Mouse (Mus musculus) kidney, adult 8-10 months (tissue): ENCODE measurements at regions not wholly inside any gene's neighbourhood (a gene's known extent, or its start where the extent isn't known, plus 50 kb on each side); places are given as distances from the start of the nearest gene placed in this dataset.
A peak's percentile ranks its signal among the peaks of the same experiment; 100 is the strongest.

Experiments used
- DNase-seq, 2 experiments: peaks; one replicate each; pipeline ENCODE4 v3.0.0; 2022

DNA sequence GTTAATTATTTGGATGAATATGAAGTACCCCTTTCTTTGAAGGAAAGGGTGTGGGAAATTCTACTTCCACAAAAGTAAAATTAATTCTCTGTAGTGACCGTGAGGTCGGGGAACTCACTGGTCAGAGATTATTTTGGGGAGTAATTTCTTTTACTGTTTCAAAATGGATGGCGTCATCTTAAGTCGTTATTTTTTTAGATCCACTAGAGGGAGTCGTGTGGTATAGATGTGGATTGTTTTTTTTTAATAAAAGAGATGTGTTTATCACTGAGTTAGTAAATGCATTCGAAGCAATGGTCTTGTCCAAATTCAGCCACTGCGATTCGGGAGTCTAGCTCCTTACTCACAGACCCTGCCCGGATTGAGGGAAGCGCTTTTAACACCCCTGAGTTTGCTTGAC is 100.8 kb upstream of the Lsm14a start:
- DNase-seq = no peak

DNA sequence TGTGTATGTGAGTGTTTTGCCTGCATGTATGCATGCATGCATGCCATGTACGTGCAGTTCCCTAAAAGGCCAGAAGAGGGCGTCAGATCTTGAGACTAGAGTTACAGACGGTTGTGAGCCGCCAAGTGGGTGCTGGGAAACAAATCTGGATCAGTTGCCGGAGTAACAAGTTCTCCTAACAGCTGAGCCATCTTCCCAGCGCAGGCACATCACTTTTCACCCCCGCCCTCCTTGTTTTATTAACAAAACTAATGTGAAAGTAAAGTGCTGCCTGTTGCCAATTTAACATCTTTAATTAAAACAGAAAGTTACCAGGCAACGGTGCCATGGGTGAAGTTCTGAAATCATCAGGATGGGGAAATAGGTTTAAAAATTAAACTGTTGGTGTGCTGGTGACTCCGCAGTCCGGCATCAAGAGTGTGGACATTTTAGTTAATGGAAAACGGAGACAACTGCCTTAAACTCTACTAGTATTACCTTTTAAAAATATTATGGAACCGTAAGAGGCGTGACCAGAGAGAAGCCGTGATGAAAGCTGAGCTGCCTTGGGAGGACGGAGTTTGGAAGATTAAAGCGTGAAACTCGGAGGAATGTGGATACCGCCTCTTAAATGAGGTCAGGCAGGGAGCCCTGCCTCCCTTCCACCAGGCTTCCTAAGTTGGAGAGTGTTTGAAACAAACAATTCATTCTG is 91.9 kb upstream of the Lsm14a start:
- DNase-seq = peak; percentile 66 to 76

DNA sequence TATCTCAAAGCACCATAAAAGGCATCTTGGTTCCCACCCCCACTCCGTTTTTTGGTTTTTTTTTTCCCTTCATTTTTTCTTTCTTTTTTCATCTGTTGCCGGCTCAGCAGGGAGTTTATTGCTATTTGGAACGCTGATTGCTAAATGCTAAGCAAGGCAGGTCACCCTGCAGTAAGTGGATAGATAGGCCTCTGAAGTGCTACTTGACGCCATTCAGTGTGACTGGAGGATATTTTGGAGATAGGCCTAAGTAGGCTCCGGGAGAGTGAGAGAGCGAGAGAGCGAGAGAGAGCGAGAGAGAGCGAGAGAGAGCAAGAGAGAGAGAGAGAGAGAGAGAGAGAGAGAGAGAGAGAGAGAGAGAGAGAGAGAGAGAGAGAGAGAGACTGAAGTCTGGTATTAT is 90.3 kb upstream of the Lsm14a start:
- no peak for DNase-seq

DNA sequence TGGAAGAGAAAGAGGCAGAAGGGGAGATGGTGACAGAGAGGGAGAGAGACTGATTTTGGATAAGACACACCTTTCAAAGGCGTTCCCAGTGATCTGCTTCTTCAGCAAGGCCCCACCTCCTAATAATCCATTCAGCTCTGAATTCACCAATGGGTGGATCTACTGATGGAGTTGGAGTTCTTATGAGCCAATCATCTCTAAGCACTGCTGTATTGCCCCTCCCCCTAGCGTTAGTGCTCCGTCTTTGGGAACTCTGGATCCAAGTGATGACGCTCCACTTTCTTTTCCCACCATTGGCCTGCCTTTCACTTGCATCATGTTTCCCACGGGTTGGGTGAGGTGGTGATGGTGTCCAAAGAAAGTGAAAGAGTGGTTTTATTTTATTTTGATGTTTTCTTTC is 87.7 kb upstream of the Lsm14a start:
- DNase-seq = no peak

DNA sequence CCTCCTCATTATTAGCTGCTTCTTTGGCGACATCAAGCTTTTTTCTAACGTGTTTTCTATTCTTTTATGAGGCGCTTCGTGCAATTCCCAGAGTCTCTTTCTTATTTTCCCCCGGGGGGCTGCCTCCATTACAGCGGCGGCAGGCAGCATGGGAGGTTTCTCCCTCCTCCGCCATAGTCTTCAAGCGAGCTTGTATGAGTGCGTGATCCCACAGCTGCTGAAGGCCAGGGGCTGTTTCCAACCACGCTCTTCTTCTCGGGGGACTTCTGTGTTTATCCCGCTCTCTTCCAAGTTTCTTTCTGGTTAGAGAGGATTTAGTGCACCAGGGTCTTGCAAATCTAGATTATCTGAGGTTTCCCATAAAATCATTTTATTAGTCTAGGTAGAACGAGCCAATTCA is 77.9 kb upstream of the Lsm14a start:
- no peak for DNase-seq

DNA sequence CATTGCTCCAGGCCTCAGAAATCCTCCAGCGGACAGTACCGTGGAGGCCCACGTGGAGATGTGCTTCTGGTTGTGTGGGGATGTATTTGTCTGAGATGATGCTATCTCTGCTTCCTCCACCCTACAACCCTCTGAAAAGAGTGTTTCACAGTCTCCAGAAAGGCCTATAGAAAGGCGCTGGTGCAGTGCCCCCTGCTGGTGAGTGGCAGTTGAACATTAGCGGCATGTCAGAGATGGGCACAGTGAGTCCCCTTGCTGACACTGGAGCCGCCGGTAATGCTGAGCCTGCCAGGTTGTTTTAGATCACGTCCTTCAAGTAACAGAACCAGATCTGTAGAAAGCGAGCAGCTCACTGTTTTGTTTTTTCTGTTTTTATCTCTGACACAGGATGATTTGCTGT is 69.0 kb upstream of the Lsm14a start:
- peak in 1 of 2 experiments; percentile 11 for DNase-seq

DNA sequence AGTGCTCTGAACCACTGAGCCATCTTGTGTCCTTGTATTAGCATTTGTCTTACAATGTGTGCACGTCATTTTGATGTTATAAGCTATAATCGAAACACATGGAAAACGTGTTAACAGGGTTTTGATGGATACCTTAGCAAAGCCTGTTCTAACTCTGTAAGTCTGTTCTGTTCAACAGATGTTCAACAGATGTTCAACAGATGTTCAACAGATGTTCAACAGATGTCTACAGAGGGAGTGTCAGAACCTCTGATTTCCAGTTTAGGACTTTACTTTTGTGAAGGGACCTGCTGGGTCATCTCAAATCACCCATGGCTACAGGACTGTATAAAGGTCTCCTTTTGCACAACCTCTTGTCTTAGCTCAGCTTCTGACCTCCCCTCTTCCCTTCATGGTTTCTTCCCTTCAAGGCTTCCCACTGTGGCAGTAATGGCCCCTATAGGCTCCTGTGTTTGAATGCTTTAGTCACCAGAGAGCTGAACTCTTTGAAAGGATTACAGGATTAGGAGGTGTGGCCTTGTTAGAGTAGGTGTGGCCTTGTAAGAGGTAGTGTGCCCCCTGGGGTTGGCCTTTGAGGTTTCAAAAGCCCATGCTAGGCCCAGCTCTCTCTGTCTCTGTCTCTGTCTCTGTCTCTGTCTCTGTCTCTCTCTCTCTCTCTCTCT is 66.8 kb upstream of the Lsm14a start:
- DNase-seq = no peak

DNA sequence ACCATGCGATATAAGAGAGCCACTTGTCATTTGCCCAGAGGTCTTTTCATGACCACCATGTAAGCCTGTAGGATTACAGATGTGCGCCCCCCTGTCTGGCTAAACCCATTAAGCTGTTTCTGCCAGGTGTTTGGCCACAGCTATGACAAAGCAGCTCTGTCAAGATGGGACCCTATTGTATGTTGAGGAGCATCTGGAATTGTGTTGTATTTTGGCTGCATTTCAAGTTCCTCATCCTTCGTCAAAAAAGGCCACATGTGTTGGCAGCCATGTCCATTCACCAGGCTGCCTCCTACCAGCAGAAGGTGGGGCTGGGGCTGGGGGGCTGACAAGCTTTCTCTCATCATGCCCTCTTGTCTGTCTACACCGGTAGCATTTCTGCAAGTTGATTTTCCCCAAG is 65.7 kb upstream of the Lsm14a start:
- no peak for DNase-seq

DNA sequence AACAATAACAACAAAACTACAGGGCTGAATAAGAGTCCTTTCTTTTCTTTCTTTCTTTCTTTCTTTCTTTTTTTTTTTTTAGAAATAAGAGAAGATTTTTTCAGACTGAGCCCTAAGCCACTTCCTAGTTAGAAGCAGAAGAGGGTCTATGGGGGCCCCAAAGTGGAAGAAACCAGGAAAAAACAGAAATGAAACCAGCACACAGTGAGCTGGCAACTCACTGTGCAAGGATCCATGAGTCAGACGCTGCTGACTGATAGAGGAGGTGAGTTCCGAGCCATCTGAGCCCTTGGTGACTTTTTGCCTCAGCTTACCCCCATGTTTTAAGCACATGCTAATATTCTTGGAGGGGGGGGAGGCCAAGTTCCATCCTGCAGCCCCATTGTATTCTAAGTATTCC is 55.2 kb upstream of the Lsm14a start:
- no peak for DNase-seq

DNA sequence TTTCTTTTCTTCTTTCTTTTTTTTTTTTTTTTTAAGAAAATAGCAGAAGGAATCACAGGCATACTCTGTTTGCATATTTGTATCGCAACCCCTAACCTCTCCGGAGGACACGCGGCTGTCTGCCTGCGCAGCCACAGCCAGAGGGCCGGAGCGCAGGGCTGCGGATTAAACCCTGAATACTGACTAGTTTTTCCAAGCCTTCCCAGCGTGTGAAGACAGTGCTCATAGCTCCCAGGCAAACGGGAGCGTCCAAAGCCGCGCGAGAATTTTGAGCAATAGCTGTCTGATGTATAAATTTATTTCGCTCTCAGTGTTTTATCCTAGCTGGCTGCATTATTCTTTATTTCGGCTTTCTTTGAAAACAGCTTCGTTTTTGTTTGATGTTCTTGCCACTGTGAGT is 51.1 kb upstream of the Lsm14a start:
- no peak for DNase-seq
